Mouse (Mus musculus) stomach, embryonic 15.5 days (tissue): ENCODE results near the gene Olfr532. TPM values are rescaled to one million over a fixed set of nuclear protein-coding genes. Genes with fewer than 3 reads are reported as not detected.
"Not testable (repeated sequence)": the region's sequence is repeated elsewhere in the genome, so short reads cannot be mapped to it uniquely, and the experiment has no call there.

Source experiments
- ATAC-seq: fragments of 200-750 bp; cut with Nextera tagmentation; 2 replicates; pipeline ENCODE4 v1.8.0; 2017; ENCODE audit warnings: low read depth, moderate number of reproducible peaks, moderate TSS enrichment; ENCODE audit not compliant: insufficient read depth, low FRiP score
- H3K27ac ChIP-seq: fragments of 300-500 bp; sonication (generic); 2 replicates; pipeline ENCODE4 v1.5.1; 2015; ENCODE audit warnings: mild to moderate bottlenecking, inconsistent platforms
- H3K27me3 ChIP-seq: fragments of 300-500 bp; sonication (generic); replicated peaks from 2 replicates; pipeline ENCODE4 v1.6.1; 2015; ENCODE audit warnings: inconsistent platforms
- H3K36me3 ChIP-seq: fragments of 300-500 bp; sonication (generic); 2 replicates; pipeline ENCODE4 v1.6.1; 2015; ENCODE audit warnings: inconsistent platforms
- H3K4me1 ChIP-seq: fragments of 300-500 bp; sonication (generic); 2 replicates; pipeline ENCODE4 v1.6.1; 2015; ENCODE audit warnings: inconsistent platforms
- H3K4me2 ChIP-seq: fragments of 300-500 bp; sonication (generic); 2 replicates; pipeline ENCODE4 v1.6.1; 2015; ENCODE audit warnings: mild to moderate bottlenecking, inconsistent platforms
- H3K4me3 ChIP-seq: fragments of 300-500 bp; sonication (generic); replicated peaks from 2 replicates; pipeline ENCODE4 v1.5.1; 2015; ENCODE audit warnings: inconsistent platforms
- H3K9ac ChIP-seq: fragments of 300-500 bp; sonication (generic); 2 replicates; pipeline ENCODE4 v1.6.1; 2015; ENCODE audit warnings: inconsistent platforms
- H3K9me3 ChIP-seq: fragments of 300-500 bp; sonication (generic); 2 replicates; pipeline ENCODE4 v1.6.1; 2016; ENCODE audit warnings: inconsistent platforms
- WGBS: fragments of 180-500 bp; shearing (Covaris S2); methylation state at CpG from one replicate; pipeline ENCODE4 v1.1.7; 2015; 5-methylcytosine and 5-hydroxymethylcytosine counted together
- polyA plus RNA-seq: library from polyadenylated mRNA; unstranded; fragments of >200 nt; fragmentation: Nextera tagmentation; extraction: Ambion mirVana; gene quantifications from 2 replicates; pipeline ENCODE4 v1.2.1, GENCODE M21; 2015

Olfr532 gene
- polyA plus RNA-seq, result not detected in 2 replicates

DNA sequence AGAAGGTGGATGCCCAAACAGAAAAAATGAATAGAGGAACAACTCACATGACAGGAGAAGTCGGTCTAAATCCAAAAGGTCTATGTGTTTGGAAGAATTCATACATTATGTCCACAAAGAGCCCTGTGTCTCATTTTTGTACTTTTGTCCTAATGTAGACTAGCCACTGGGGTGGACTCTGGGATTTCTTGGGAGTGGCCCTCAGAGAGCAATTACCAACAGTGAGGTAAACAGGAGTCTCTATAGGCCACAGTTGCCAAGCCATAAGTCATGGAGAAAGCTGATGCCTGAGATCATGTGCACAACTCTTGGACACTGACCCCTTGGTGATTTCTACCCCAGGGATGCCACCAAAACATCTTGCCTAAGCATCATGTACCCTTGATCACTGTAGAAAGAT, at the start of gene Olfr532:
TSS of gene Olfr532 (minus strand) at position 101 of the 400 bp plus-strand sequence.
- ATAC-seq, result no peak
- Histone ChIP-seq H3K36me3 (no peaks in the 10 kb centered on the region), H3K4me2 (no peak within 1 kb of the TSS)

GRCm38 (mm10) chr7:140463070-140463469, 41.6 kb upstream of the Olfr532 start, which contains the start of gene Olfr533:
Olfr533 (plus strand) TSS chr7:140463370.
- ATAC-seq, H3K4me2 ChIP-seq, H3K36me3 ChIP-seq, H3K27ac ChIP-seq, H3K9me3 ChIP-seq, H3K27me3 ChIP-seq, H3K4me3 ChIP-seq, H3K4me1 ChIP-seq, H3K9ac ChIP-seq: not testable (repeated sequence)
- no CpG with 5 or more reads among the region's 1 CpGs for WGBS

More for the DNA sequence above, at the start of gene Olfr532:
- H3K27me3 ChIP-seq, result no peaks in the 10 kb centered on the region
- H3K4me3 ChIP-seq, result no peak within 1 kb of the TSS
- H3K9me3 ChIP-seq, result no peaks in the 10 kb centered on the region
- no peak within 1 kb of the TSS for H3K27ac ChIP-seq
- no peaks in the 10 kb centered on the region for H3K4me1 ChIP-seq
- H3K9ac ChIP-seq, result no peak within 1 kb of the TSS
- WGBS, result 97% methylated on average over 1 of the region's 1 CpGs

GRCm38 (mm10) chr7:140443141-140443540, 21.7 kb upstream of the Olfr532 start:
- no peak for ATAC-seq
- H3K9ac ChIP-seq, result no peak overlapping the region
- H3K27me3 ChIP-seq, result no peaks in the 10 kb centered on the region
- H3K27ac ChIP-seq, result no peak overlapping the region
- no peaks in the 10 kb centered on the region for H3K9me3 ChIP-seq
- no peaks in the 10 kb centered on the region for H3K36me3 ChIP-seq
- WGBS, result 71% methylated on average over 1 of the region's 1 CpGs
- no peaks in the 10 kb centered on the region for H3K4me1 ChIP-seq
- no peak overlapping the region for H3K4me2 ChIP-seq
- no peak overlapping the region for H3K4me3 ChIP-seq

DNA sequence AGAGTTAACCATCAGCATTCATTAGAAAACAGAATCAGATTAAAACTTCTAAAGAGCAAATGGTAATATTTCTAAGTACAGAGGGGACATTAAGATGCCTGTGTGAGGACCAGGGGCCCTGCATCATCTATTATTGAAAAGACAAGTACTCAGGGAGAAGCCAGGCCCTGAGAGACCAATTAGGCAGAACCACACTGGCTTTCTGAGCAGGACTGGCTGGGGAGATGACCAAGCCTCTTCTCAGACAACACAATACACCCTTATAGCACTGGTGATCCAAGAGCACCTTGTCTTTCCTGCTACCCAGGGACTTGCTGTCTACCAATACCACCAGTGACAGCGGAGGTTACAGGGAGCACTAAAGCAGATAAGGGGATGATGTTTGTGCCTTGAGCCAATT, 18.6 kb downstream of the Olfr532 start, which contains the start of gene Olfr531:
TSS of gene Olfr531 (minus strand) at position 101 of the 400 bp plus-strand sequence.
- no peak for ATAC-seq
- no peak within 1 kb of the TSS for H3K4me3 ChIP-seq
- H3K27me3 ChIP-seq, result no peaks in the 10 kb centered on the region
- no peaks in the 10 kb centered on the region for H3K4me1 ChIP-seq
- WGBS, result 70% methylated on average over 1 of the region's 1 CpGs
- H3K9ac ChIP-seq, result no peak within 1 kb of the TSS
- H3K27ac ChIP-seq, result no peak within 1 kb of the TSS
- no peak within 1 kb of the TSS for H3K4me2 ChIP-seq
- H3K36me3 ChIP-seq, result no peaks in the 10 kb centered on the region
- no peaks in the 10 kb centered on the region for H3K9me3 ChIP-seq

DNA sequence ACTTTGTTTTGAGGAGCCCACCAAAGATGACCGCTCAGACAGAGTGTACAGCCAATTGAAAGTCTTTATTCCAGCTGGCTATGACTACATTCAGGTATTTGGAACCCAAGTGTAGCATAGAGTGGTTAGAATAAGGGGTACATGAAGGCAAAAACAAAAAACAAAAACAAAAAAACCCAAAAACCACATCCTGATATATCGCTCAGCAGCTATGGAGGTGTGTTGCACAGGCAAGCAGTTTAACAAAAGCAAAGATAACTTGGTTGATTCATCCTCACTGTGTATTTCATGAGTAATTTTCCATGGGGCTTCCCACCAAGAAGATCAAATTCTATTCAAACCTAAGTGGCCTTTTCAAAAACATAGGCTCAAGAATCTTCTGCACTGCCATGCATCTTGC, 44.5 kb downstream of the Olfr532 start:
- no peak for ATAC-seq
- Histone ChIP-seq H3K36me3 (no peaks in the 10 kb centered on the region), H3K4me1 (no peaks in the 10 kb centered on the region), H3K4me2 (no peak overlapping the region), H3K4me3 (no peak overlapping the region), H3K27ac (no peak overlapping the region), H3K9ac (no peak overlapping the region), H3K27me3 (no peaks in the 10 kb centered on the region), H3K9me3 (no peaks in the 10 kb centered on the region)
- 96% methylated on average over 2 of the region's 2 CpGs for WGBS

GRCm38 (mm10) chr7:140376231-140376630, 45.2 kb downstream of the Olfr532 start, which contains the start of gene Olfr530:
Olfr530 (minus strand) TSS chr7:140376331.
- Histone ChIP-seq H3K9me3 (no peaks in the 10 kb centered on the region), H3K36me3 (no peaks in the 10 kb centered on the region), H3K27ac (no peak within 1 kb of the TSS), H3K27me3 (no peaks in the 10 kb centered on the region), H3K4me3 (no peak within 1 kb of the TSS), H3K4me2 (no peak within 1 kb of the TSS), H3K9ac (no peak within 1 kb of the TSS), H3K4me1 (no peaks in the 10 kb centered on the region)
- 23% methylated on average over 1 of the region's 1 CpGs for WGBS
- ATAC-seq, result no peak

GRCm38 (mm10) chr7:140374300-140374699, 47.1 kb downstream of the Olfr532 start:
- no peaks in the 10 kb centered on the region for H3K9me3 ChIP-seq
- H3K9ac ChIP-seq, result no peak overlapping the region
- H3K4me2 ChIP-seq, result no peak overlapping the region
- no peaks in the 10 kb centered on the region for H3K27me3 ChIP-seq
- H3K4me3 ChIP-seq, result no peak overlapping the region
- no peak for ATAC-seq
- H3K27ac ChIP-seq, result no peak overlapping the region
- 78% methylated on average over 4 of the region's 4 CpGs for WGBS
- no peaks in the 10 kb centered on the region for H3K4me1 ChIP-seq
- no peaks in the 10 kb centered on the region for H3K36me3 ChIP-seq

Other genes with a start within 250 kb of the Olfr532 start
- not detected in 2 replicates for gene Olfr523, start 248.4 kb downstream of the Olfr532 start, polyA plus RNA-seq
- gene Olfr524, start 215.7 kb downstream of the Olfr532 start, polyA plus RNA-seq, result not detected in 2 replicates
- 0.08 and 0.17 TPM in 2 replicates for gene Cd163l1, start 203.4 kb downstream of the Olfr532 start, polyA plus RNA-seq
- not detected in 2 replicates for gene 5830411N06Rik, start 174.4 kb downstream of the Olfr532 start, polyA plus RNA-seq
- gene Olfr525, start 100.8 kb downstream of the Olfr532 start, polyA plus RNA-seq, result not detected in 2 replicates
- gene Olfr527, start 87.6 kb downstream of the Olfr532 start, polyA plus RNA-seq, result not detected in 2 replicates
- not detected in 2 replicates for gene Olfr60, start 60.0 kb downstream of the Olfr532 start, polyA plus RNA-seq
- not detected in 2 replicates for gene Olfr530, start 45.3 kb downstream of the Olfr532 start, polyA plus RNA-seq
- gene Olfr531, start 18.7 kb downstream of the Olfr532 start, polyA plus RNA-seq, result not detected in 2 replicates
- not detected in 2 replicates for gene Olfr533, start 41.7 kb upstream of the Olfr532 start, polyA plus RNA-seq
- gene Olfr535, start 62.6 kb upstream of the Olfr532 start, polyA plus RNA-seq, result not detected in 2 replicates
- gene Olfr536, start 85.8 kb upstream of the Olfr532 start, polyA plus RNA-seq, result not detected in 2 replicates
- gene Olfr538, start 146.2 kb upstream of the Olfr532 start, polyA plus RNA-seq, result not detected in 2 replicates
- gene Olfr46, start 179.6 kb upstream of the Olfr532 start, polyA plus RNA-seq, result not detected in 2 replicates
- not detected in 2 replicates for gene Olfr61, start 207.3 kb upstream of the Olfr532 start, polyA plus RNA-seq
- gene Olfr53, start 224.8 kb upstream of the Olfr532 start, polyA plus RNA-seq, result not detected in 2 replicates
- gene Olfr539, start 238.3 kb upstream of the Olfr532 start, polyA plus RNA-seq, result 0.01 TPM in 2 replicates